Mouse (Mus musculus) kidney, postnatal 10 days (tissue): ENCODE measurements around the gene Fem1a.

Experiments
- DNase-seq: peaks from one replicate; pipeline ENCODE4 v3.0.0; 2021; ENCODE audit warnings: mixed read lengths

The Fem1a gene

GRCm38 (mm10) chr17:56304718-56305117 is 48.1 kb downstream of the Fem1a start:
- DNase-seq: no peak

DNA sequence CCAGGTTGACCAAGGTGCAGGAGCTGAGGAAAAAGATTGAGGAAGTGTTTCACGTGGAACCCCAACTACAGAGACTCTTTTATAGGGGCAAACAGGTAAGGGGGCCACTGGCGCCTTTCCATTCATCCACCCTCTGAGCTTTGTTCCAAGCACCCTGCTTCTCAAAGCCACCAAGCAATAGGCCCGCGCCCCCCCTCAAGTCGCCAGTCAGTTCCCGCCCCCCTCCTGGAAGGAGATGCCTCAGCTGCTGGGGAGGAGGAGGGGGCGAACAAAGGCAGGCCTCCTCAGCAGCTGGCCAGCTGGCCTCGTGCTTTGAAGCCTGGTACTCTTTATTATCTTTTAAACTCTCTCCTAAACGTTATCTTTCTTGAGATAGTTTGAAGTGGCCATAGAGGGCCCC is 48.5 kb downstream of the Fem1a start:
- peak; percentile 50 for DNase-seq

- DNase-seq: peak; percentile 69
These were observed 49.2 kb downstream of the Fem1a start for GRCm38 (mm10) chr17:56305826-56306225.

- DNase-seq: peak; percentile 79
These were observed 51.5 kb downstream of the Fem1a start for GRCm38 (mm10) chr17:56308088-56308487.

GRCm38 (mm10) chr17:56309191-56309945 is 52.8 kb downstream of the Fem1a start:
- DNase-seq: no peak
